Mouse (Mus musculus) intestine, embryonic 16.5 days (tissue): ENCODE data around the gene Olfr1383. TPM values are rescaled to one million over a fixed set of nuclear protein-coding genes. Genes with fewer than 3 reads are reported as not detected.
"Not testable (repeated sequence)": the region's sequence is repeated elsewhere in the genome, so short reads cannot be mapped to it uniquely, and the experiment has no call there.

Source experiments
- ATAC-seq: fragments of 200-750 bp; cut with Nextera tagmentation; 2 replicates; pipeline ENCODE4 v1.8.0; 2017; ENCODE audit warnings: moderate TSS enrichment, moderate library complexity
- H3K27ac ChIP-seq: fragments of 300-500 bp; sonication (generic); 2 replicates; pipeline ENCODE4 v1.5.1; 2014; ENCODE audit warnings: mild to moderate bottlenecking, low read length
- H3K27me3 ChIP-seq: fragments of 300-500 bp; sonication (generic); replicated peaks from 2 replicates; pipeline ENCODE4 v1.6.1; 2014; ENCODE audit warnings: low read length, control low read depth, mixed read lengths; ENCODE audit not compliant: control insufficient read depth, insufficient read depth
- H3K36me3 ChIP-seq: fragments of 300-500 bp; sonication (generic); 2 replicates; pipeline ENCODE4 v1.6.1; 2014; ENCODE audit warnings: low read length, control low read depth; ENCODE audit not compliant: control insufficient read depth, insufficient read depth
- H3K4me1 ChIP-seq: fragments of 300-500 bp; sonication (generic); 2 replicates; pipeline ENCODE4 v1.6.1; 2014; ENCODE audit warnings: low read length, control low read depth, mixed read lengths; ENCODE audit not compliant: control insufficient read depth, insufficient read depth
- H3K4me2 ChIP-seq: fragments of 300-500 bp; sonication (generic); 2 replicates; pipeline ENCODE4 v1.6.1; 2014; ENCODE audit warnings: low read depth, low read length, control low read depth
- H3K4me3 ChIP-seq: fragments of 300-500 bp; sonication (generic); 2 replicates; pipeline ENCODE4 v1.5.1; 2014; ENCODE audit warnings: mild to moderate bottlenecking, low read length
- H3K9ac ChIP-seq: fragments of 300-500 bp; sonication (generic); 2 replicates; pipeline ENCODE4 v1.6.1; 2014; ENCODE audit warnings: low read depth, low read length
- H3K9me3 ChIP-seq: fragments of 300-500 bp; sonication (generic); 2 replicates; pipeline ENCODE4 v1.6.1; 2016; ENCODE audit warnings: low read length, control low read depth; ENCODE audit not compliant: control insufficient read depth
- WGBS: fragments of 180-500 bp; shearing (Covaris S2); extraction: QIAGEN DNeasy Blood & Tissue Kit; methylation state at CpG from one replicate; pipeline ENCODE4 v1.1.7; 2014; 5-methylcytosine and 5-hydroxymethylcytosine counted together
- polyA plus RNA-seq: library from polyadenylated mRNA; unstranded; fragments of >200 nt; fragmentation: Nextera tagmentation; extraction: Ambion mirVana; gene quantifications from 2 replicates; pipeline ENCODE4 v1.2.1, GENCODE M21; 2015

The Olfr1383 gene
- polyA plus RNA-seq, 1 experiment from 2014 or later = not detected

- not testable (repeated sequence) for H3K9me3 ChIP-seq, H3K36me3 ChIP-seq, H3K27ac ChIP-seq, H3K9ac ChIP-seq, H3K4me3 ChIP-seq, H3K4me1 ChIP-seq, ATAC-seq, H3K27me3 ChIP-seq, H3K4me2 ChIP-seq
- 41% methylated on average over 2 of the region's 2 CpGs for WGBS
These were observed 55.6 kb downstream of the Olfr1383 start for GRCm38 (mm10) chr11:49575054-49575453.

Other genes starting within 250 kb of the Olfr1383 start
- 0.13 TPM in 1 of 2 replicates, not detected in the other for gene Olfr1393, start 241.3 kb upstream of the Olfr1383 start, polyA plus RNA-seq
- gene Olfr1392, start 234.4 kb upstream of the Olfr1383 start, polyA plus RNA-seq = not detected in 2 replicates
- not detected in 2 replicates for gene Olfr10, start 214.9 kb upstream of the Olfr1383 start, polyA plus RNA-seq
- gene Olfr1391, start 196.9 kb upstream of the Olfr1383 start, polyA plus RNA-seq = not detected in 2 replicates
- not detected in 2 replicates for gene Olfr1390, start 184.5 kb upstream of the Olfr1383 start, polyA plus RNA-seq
- not detected in 2 replicates for gene Olfr1389, start 96.6 kb upstream of the Olfr1383 start, polyA plus RNA-seq
- gene Olfr1388, start 83.0 kb upstream of the Olfr1383 start, polyA plus RNA-seq = 0.05 and 0.10 TPM in 2 replicates
- not detected in 2 replicates for gene Olfr1387, start 64.3 kb upstream of the Olfr1383 start, polyA plus RNA-seq
- gene Olfr1386, start 54.6 kb upstream of the Olfr1383 start, polyA plus RNA-seq = not detected in 2 replicates
- gene Olfr1385, start 30.6 kb upstream of the Olfr1383 start, polyA plus RNA-seq = not detected in 2 replicates
- gene Olfr1384, start 12.9 kb upstream of the Olfr1383 start, polyA plus RNA-seq = not detected in 2 replicates
- gene Olfr1382, start 8.6 kb downstream of the Olfr1383 start, polyA plus RNA-seq = not detected in 2 replicates
- gene Olfr1381, start 23.8 kb downstream of the Olfr1383 start, polyA plus RNA-seq = not detected in 2 replicates
- gene Olfr1380, start 37.2 kb downstream of the Olfr1383 start, polyA plus RNA-seq = not detected in 2 replicates
- gene Flt4, start 89.6 kb downstream of the Olfr1383 start, polyA plus RNA-seq = 4.0 and 4.3 TPM in 2 replicates
- gene Scgb3a1, start 144.0 kb downstream of the Olfr1383 start, polyA plus RNA-seq = not detected in 2 replicates
- 26.9 and 31.5 TPM in 2 replicates for gene Cnot6, start 193.1 kb downstream of the Olfr1383 start, polyA plus RNA-seq